Mouse (Mus musculus): ENCODE results near the gene Gm29564. TPM values are rescaled to one million over a fixed set of nuclear protein-coding genes. Genes with fewer than 3 reads are reported as not detected.
"Not testable (repeated sequence)": the region's sequence is repeated elsewhere in the genome, so short reads cannot be mapped to it uniquely, and the experiment has no call there.

The Gm29564 gene
- polyA plus RNA-seq (2016; fragmentation: Nextera tagmentation; extraction: Ambion mirVana), result not detected in 2 replicates

GRCm38 (mm10) chrY:78212693-78213092 lies at the start of gene Gm29564:
TSS of gene Gm29564 (plus strand) at chrY:78212993.
- not testable (repeated sequence) for ATAC-seq (ENCODE audit: insufficient number of reproducible peaks, low FRiP score); H3K27ac ChIP-seq (ENCODE audit: poor library complexity, severe bottlenecking); H3K4me1 ChIP-seq (replicated peaks); H3K4me2 ChIP-seq; H3K36me3 ChIP-seq; H3K4me3 ChIP-seq; H3K27me3 ChIP-seq (replicated peaks); H3K9me3 ChIP-seq (replicated peaks); H3K9ac ChIP-seq
- WGBS, result no CpG with 5 or more reads among the region's 6 CpGs

Other genes starting within 250 kb of the Gm29564 start
- gene Gm20867, start 249.8 kb upstream of the Gm29564 start, polyA plus RNA-seq (2016; fragmentation: Nextera tagmentation; extraction: Ambion mirVana), result not detected in 2 replicates